Mouse (Mus musculus): Measurements from ENCODE around the gene Brat1.

DNA sequence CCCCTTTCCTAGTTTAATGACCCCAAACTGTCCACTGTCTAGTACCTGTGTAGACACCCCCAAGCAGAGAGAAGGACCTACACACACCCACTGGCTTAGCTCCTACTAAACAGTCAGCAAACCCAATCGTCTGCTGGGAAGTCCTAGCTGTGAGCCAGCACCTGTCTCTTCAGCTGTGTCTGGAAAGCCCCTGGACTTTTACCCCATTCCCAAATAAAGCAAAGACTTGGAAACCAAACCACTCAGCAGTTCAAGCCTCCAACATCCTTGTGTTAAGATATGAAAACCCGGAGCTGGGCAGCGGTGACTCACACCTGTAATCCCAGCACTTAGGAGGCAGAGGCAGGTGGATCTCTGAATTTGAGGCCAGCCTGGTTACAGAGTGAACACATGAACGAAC is 61.8 kb downstream of the Brat1 start:
- TF ChIP-seq CTCF (IDR thresholded peaks at IDR 0.05; ENCODE audit: low read depth, low read length) = no peak
- TF ChIP-seq POLR2A (IDR thresholded peaks at IDR 0.05; ENCODE audit: extremely low read depth, insufficient read depth, low read length) = no peak

All from liver, adult 2 months (tissue).